Mouse (Mus musculus) CD4-positive, CD25-positive, alpha-beta regulatory T cell (primary cell): ENCODE results near the gene Tsga10ip. TPM values are rescaled to one million over a fixed set of nuclear protein-coding genes. Genes with fewer than 3 reads are reported as not detected.

Source experiments
- polyA plus RNA-seq: library from polyadenylated mRNA; unstranded; fragments of 100-300 nt; shearing (Covaris generic); gene quantifications from one replicate; pipeline ENCODE4 v1.2.1, GENCODE M21; 2017

Tsga10ip gene
- 0.85 TPM for polyA plus RNA-seq

GRCm38 (mm10) chr19:5402293-5402692, at the start of gene Tsga10ip:
Gene Tsga10ip, minus strand, starts transcription at chr19:5402526.

GRCm38 (mm10) chr19:5447515-5448353, 45.4 kb upstream of the Tsga10ip start, which contains the start of gene Fosl1:
Gene Fosl1, plus strand, starts transcription at chr19:5447547.

GRCm38 (mm10) chr19:5424782-5425741, 22.7 kb upstream of the Tsga10ip start, which contains the start of the genes Drap1 and AI837181:
Gene Drap1, minus strand, starts transcription at chr19:5424979.
Gene AI837181, plus strand, starts transcription at chr19:5425144.

GRCm38 (mm10) chr19:5388588-5389242, 13.6 kb downstream of the Tsga10ip start, which contains the start of gene Sart1:
Gene Sart1, minus strand, starts transcription at chr19:5388703.

GRCm38 (mm10) chr19:5367053-5367359, 35.3 kb downstream of the Tsga10ip start, which contains the start of gene Banf1:
Gene Banf1, minus strand, starts transcription at chr19:5367168.

GRCm38 (mm10) chr19:5366175-5367052, 35.9 kb downstream of the Tsga10ip start, which contains the start of gene Eif1ad:
Gene Eif1ad, plus strand, starts transcription at chr19:5366741.

GRCm38 (mm10) chr19:5349502-5349873, 52.8 kb downstream of the Tsga10ip start, which contains the start of gene Cst6:
Gene Cst6, minus strand, starts transcription at chr19:5349574.

Other genes starting within 250 kb of the Tsga10ip start
- 134 TPM for gene Pacs1, start 129.4 kb downstream of the Tsga10ip start, polyA plus RNA-seq
- 354 TPM for gene Sf3b2, start 107.1 kb downstream of the Tsga10ip start, polyA plus RNA-seq
- 0.20 TPM for gene Gal3st3, start 104.2 kb downstream of the Tsga10ip start, polyA plus RNA-seq
- gene Catsper1, start 66.8 kb downstream of the Tsga10ip start, polyA plus RNA-seq = not detected
- 0.91 TPM for gene Cst6, start 53.0 kb downstream of the Tsga10ip start, polyA plus RNA-seq
- 63.2 TPM for gene Eif1ad, start 35.8 kb downstream of the Tsga10ip start, polyA plus RNA-seq
- 304 TPM for gene Banf1, start 35.4 kb downstream of the Tsga10ip start, polyA plus RNA-seq
- gene Sart1, start 13.8 kb downstream of the Tsga10ip start, polyA plus RNA-seq = 213 TPM
- 225 TPM for gene Drap1, start 22.5 kb upstream of the Tsga10ip start, polyA plus RNA-seq
- gene AI837181, start 22.6 kb upstream of the Tsga10ip start, polyA plus RNA-seq = 42.6 TPM
- gene Fosl1, start 45.0 kb upstream of the Tsga10ip start, polyA plus RNA-seq = not detected
- gene Ccdc85b, start 55.4 kb upstream of the Tsga10ip start, polyA plus RNA-seq = 12.2 TPM
- gene Fibp, start 58.1 kb upstream of the Tsga10ip start, polyA plus RNA-seq = 166 TPM
- gene Ctsw, start 66.0 kb upstream of the Tsga10ip start, polyA plus RNA-seq = 225 TPM
- gene Efemp2, start 71.4 kb upstream of the Tsga10ip start, polyA plus RNA-seq = 1.9 TPM
- gene Mus81, start 85.9 kb upstream of the Tsga10ip start, polyA plus RNA-seq = 81.5 TPM
- 3,756 TPM for gene Cfl1, start 87.9 kb upstream of the Tsga10ip start, polyA plus RNA-seq
- gene 1700020D05Rik, start 101.3 kb upstream of the Tsga10ip start, polyA plus RNA-seq = not detected
- 17.4 TPM for gene Snx32, start 108.0 kb upstream of the Tsga10ip start, polyA plus RNA-seq
- gene Ovol1, start 158.1 kb upstream of the Tsga10ip start, polyA plus RNA-seq = not detected
- gene Ap5b1, start 165.5 kb upstream of the Tsga10ip start, polyA plus RNA-seq = 18.3 TPM
- 127 TPM for gene Rnaseh2c, start 199.3 kb upstream of the Tsga10ip start, polyA plus RNA-seq
- gene Kat5, start 207.7 kb upstream of the Tsga10ip start, polyA plus RNA-seq = 56.1 TPM
- gene Rela, start 235.0 kb upstream of the Tsga10ip start, polyA plus RNA-seq = 180 TPM